Mouse (Mus musculus) lung, adult 2 months (tissue): Measurements from ENCODE around the gene 1600014C10Rik. TPM values are rescaled to one million over a fixed set of nuclear protein-coding genes. Genes with fewer than 3 reads are reported as not detected.

Source experiments
- DNase-seq: peaks from one replicate; pipeline ENCODE4 v3.0.0; 2022
- H3K4me1 ChIP-seq: fragments of 200-500 bp; 2 replicates; pipeline ENCODE4 v1.6.1; 2011; ENCODE audit warnings: low read length; ENCODE audit not compliant: control insufficient read depth, insufficient read depth
- H3K4me3 ChIP-seq: fragments of 200-500 bp; replicated peaks from 2 replicates; pipeline ENCODE3; 2011; ENCODE audit warnings: low read depth, mild to moderate bottlenecking, control low read depth, low read length; ENCODE audit errors: extremely low read depth
- CTCF ChIP-seq: fragments of 200-500 bp; IDR thresholded peaks from 2 replicates; pipeline ENCODE4 v1.5.1; 2011; ENCODE audit warnings: mild to moderate bottlenecking, low read length, control low read depth; ENCODE audit not compliant: insufficient read depth
- POLR2A ChIP-seq: fragments of 200-500 bp; IDR thresholded peaks from 2 replicates; pipeline ENCODE4 v1.6.1; 2011; ENCODE audit warnings: low read depth, mild to moderate bottlenecking, control low read depth, low read length, borderline replicate concordance; ENCODE audit errors: extremely low read depth
- WGBS: fragments of 180-500 bp; shearing (Covaris S2); methylation state at CpG from one replicate; pipeline ENCODE4 v1.1.7; 2018; 5-methylcytosine and 5-hydroxymethylcytosine counted together
- polyA plus RNA-seq: library from polyadenylated mRNA; depleted of rRNA; stranded (reverse); fragments of >200 nt; gene quantifications from 2 replicates; pipeline ENCODE4 v1.2.3, GENCODE M21; 2012

Gene 1600014C10Rik
- polyA plus RNA-seq, 1 experiment = 16.4 TPM

DNA sequence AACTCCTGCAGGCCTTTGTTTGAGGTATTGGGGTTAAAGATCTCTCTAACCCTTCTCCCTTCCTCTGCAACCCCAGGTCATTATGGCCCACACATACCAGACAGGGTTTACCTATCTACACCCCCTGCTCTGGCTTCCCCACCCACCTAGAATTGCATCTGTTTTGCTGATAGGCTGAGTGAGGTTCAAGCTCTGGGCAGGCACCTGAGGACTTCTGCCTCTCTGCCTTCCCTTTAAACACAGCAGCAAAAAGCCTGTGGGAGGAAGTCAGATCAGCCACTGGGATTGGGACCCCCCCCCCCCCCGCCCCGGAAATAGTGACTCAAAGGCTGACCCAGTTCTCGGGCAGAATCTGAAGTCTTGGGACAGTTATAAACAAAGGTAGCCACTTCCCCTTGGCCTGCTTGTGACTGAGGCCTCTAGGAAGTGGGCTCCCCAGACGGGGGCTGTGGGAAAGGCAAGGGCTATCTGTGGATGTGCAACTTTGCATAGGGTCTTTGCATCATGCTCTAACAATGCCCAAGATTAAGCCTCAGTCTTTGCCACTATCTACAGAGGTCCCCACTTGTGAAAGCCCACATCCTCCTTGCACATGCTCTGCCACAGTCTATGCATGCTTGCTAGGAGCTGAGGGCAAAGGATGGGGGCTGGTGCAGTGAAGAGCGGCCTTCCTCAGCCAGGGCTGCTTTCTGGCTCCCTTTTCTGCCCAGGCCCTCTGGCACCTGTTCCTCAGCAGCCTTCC lies 31.6 kb downstream of the 1600014C10Rik start:
- Histone ChIP-seq H3K4me3 (no peak overlapping the region), H3K4me1 (no peaks in the 10 kb centered on the region)
- no peak for TF ChIP-seq CTCF
- TF ChIP-seq POLR2A = no peak
- no peak for DNase-seq
- WGBS = 36% methylated on average over 5 of the region's 5 CpGs

GRCm38 (mm10) chr7:38215281-38215680 lies 32.3 kb downstream of the 1600014C10Rik start:
- no peak for TF ChIP-seq CTCF
- Histone ChIP-seq H3K4me1 (no peaks in the 10 kb centered on the region), H3K4me3 (no peak overlapping the region)
- 73% methylated on average over 7 of the region's 7 CpGs for WGBS
- DNase-seq = no peak

- Histone ChIP-seq H3K4me3 (no peak overlapping the region), H3K4me1 (no peaks in the 10 kb centered on the region)
- DNase-seq = no peak
- WGBS = 87% methylated on average over 6 of the region's 6 CpGs
- TF ChIP-seq CTCF (no peak), POLR2A (no peak)
These were observed 32.7 kb downstream of the 1600014C10Rik start for GRCm38 (mm10) chr7:38215697-38216096.

DNA sequence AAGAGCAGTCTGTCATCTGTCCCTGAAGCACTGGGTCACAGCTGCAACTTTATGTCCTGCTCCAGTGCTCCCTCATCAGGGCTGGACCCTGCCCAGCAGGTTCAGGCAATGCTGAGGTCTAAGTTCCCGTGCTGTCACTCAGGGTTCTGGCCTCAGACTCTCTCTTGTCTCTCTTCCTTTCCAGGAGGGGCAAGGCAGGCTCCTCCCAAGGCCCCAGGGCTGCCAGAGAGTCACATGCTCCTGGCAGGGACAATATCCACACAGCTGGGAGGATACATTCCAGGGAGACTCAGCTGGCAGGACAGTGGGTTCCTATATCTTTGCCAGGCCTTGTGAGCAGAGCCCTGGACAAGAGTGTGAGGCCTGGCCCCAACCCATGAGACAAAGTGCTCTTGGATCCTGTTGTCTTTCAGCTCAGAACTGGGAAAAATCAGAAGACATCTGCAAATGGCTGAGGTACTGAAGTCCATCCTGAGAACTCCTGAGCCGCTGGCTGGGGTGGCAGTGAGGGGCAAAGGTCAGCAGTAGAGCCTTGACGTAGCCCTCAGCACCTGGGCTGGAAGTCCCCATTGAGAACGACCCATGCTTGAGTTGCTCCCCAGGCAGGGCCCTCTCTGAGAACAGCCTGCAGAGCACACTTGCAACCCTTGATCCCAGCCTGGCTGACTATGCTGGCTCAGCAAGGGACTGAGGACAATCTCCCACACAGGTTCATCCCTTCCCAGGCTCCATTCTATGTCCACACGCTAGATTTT lies 34.6 kb downstream of the 1600014C10Rik start:
- 60% methylated on average over 5 of the region's 5 CpGs for WGBS
- Histone ChIP-seq H3K4me1 (no peaks in the 10 kb centered on the region), H3K4me3 (no peak overlapping the region)
- TF ChIP-seq POLR2A (no peak), CTCF (no peak)
- peak; percentile 40 for DNase-seq

DNA sequence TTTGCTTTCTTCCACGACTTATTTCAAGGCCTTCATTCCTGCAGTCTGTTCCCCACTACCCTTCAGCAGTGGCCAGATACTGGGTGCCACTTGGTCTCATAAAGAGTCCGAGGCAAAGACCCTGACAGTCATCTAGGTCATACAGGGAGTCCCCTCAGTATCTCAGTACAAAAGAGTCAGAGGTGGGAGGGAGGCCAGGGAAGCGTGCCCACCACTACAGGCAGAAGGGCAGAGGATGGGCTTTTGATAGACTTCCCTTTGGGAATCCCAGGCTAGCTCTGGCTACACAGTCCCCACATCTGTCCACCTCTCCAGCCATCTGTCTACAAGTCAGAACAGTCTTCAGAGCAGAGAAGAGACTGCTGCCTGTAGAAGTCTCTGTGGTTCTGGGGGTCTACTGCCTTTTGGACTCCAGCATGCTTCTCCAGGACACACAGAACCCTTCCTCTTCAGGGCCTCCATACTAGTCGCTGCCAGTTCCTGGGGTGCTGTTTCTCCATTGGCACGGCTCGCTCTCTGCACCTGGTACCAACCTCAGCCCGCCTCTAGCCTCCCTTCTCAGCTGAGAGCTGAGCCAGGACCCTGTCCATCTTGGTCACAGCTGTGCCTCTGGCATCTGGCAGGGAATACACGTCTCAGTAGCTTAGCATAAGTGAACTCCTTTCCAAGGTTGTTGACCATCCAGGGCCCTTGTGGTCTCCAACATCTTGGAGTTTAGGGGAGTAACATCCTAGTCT lies 35.8 kb downstream of the 1600014C10Rik start:
- Histone ChIP-seq H3K4me3 (no peak overlapping the region), H3K4me1 (no peaks in the 10 kb centered on the region)
- DNase-seq = no peak
- no peak for TF ChIP-seq CTCF
- no peak for TF ChIP-seq POLR2A
- 73% methylated on average over 8 of the region's 8 CpGs for WGBS

GRCm38 (mm10) chr7:38219526-38219925 lies 36.5 kb downstream of the 1600014C10Rik start:
- no peak for TF ChIP-seq POLR2A
- TF ChIP-seq CTCF = no peak
- Histone ChIP-seq H3K4me3 (no peak overlapping the region), H3K4me1 (no peaks in the 10 kb centered on the region)
- DNase-seq = no peak
- 84% methylated on average over 4 of the region's 4 CpGs for WGBS

- Histone ChIP-seq H3K4me1 (no peaks in the 10 kb centered on the region; the same call in 1 of the 2 replicates), H3K4me3 (no peak overlapping the region)
- no peak for TF ChIP-seq POLR2A
- TF ChIP-seq CTCF = no peak
- no peak for DNase-seq
- WGBS = 95% methylated on average over 7 of the region's 7 CpGs
These were observed 37.8 kb downstream of the 1600014C10Rik start for GRCm38 (mm10) chr7:38220866-38221265.

DNA sequence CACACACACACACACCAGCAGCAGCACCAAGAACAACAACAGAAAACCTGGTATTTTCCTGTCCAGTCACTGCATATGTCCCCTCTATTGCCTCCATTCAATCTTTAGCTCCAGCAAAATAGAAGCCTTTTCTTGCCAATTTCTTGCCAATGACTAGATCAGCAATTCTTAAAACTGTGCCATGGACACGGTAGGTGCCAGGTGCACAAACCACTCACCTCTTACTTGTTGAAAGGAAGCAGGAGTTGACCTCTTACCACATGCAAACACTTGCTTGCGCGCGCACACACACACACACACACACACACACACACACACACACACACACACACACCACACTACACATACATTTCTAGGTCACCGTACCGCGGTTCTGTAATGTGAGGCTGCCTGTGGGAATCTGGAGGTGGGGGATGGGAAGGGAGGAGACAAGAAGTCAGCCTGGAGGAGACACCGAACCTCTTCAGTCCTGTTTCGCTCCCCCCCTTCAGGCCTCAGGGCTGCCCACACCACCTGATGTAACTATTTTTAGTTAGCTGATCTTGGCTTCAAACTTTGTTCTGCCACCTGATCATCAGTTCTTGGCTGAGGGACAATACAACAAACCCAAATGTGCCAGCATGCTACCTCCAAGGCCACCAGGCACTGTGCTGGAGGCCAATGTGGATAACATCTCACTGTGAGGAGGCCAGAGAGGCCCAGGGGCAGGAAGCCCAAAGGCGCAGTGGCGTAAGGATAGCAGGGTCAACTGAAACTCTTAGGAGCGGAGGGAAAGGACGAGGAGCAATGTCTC lies 41.8 kb downstream of the 1600014C10Rik start:
- no peak overlapping the region for H3K4me3 ChIP-seq
- TF ChIP-seq POLR2A = no peak
- TF ChIP-seq CTCF = no peak
- no peak for DNase-seq
- 74% methylated on average over 13 of the region's 13 CpGs for WGBS
- no peaks in the 10 kb centered on the region; the same call in none of the 2 replicates for H3K4me1 ChIP-seq

DNA sequence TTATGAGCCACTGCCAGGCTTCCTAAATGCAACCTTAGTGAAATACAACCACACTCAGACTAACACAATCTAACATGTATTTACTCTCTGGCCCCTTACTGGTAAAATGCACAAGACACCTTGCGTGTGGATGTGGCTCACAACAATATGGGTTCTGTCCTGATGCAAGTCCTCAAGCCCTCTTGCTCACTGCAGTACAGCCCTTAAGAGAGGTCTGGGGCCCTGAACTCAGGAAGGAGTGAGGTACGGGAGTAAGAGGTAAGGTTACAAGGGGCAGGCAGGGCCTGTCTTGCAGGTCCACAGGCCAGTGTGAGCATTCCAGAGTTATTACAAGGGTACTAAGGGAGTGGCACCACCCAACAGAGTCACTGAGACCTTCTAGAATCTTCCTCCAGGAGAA lies 43.2 kb downstream of the 1600014C10Rik start:
- Histone ChIP-seq H3K4me3 (no peak overlapping the region), H3K4me1 (no peaks in the 10 kb centered on the region; the same call in none of the 2 replicates)
- DNase-seq = no peak
- no peak for TF ChIP-seq POLR2A
- no peak for TF ChIP-seq CTCF
- WGBS = 63% methylated on average over 2 of the region's 2 CpGs
